Mouse (Mus musculus) thymus, postnatal 0 days (tissue): ENCODE results near the gene Cd300lb. TPM values are rescaled to one million over a fixed set of nuclear protein-coding genes. Genes with fewer than 3 reads are reported as not detected.
A peak's percentile ranks its signal among the peaks of the same experiment; 100 is the strongest.
"Not testable (repeated sequence)": the region's sequence is repeated elsewhere in the genome, so short reads cannot be mapped to it uniquely, and the experiment has no call there.

ENCODE experiments used
- DNase-seq: peaks from one replicate; pipeline ENCODE4 v3.0.0-alpha.2; 2015; ENCODE audit warnings: low spot score
- polyA plus RNA-seq: library from polyadenylated mRNA; unstranded; fragments of >200 nt; fragmentation: Nextera tagmentation; extraction: Ambion mirVana; gene quantifications from 2 replicates; pipeline ENCODE4 v1.2.1, GENCODE M21; 2015

The Cd300lb gene
- polyA plus RNA-seq: 0.15 and 0.29 TPM in 2 replicates

DNA sequence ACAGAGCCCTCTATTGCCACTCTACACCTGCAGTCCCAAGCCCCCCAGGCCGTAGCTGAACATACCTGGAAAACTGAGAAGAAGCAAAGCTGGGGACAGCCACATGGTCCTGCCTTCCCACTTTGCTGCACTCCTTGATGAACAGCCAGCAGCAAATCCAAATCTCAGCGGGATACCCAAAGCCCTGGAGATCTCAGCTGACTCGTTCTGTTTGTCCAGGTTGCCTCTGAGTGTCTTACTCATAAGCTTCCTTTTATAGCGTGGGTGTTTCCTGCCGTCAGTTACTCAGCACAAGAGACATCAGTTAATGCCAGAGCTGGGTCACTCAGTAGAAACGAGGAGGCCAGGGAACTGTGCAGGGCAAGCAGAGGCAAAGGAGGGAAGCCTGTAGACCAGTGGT is at the start of gene Cd300lb:
TSS of gene Cd300lb (minus strand) at position 243 of the 400 bp plus-strand sequence.
- no peak for DNase-seq

DNA sequence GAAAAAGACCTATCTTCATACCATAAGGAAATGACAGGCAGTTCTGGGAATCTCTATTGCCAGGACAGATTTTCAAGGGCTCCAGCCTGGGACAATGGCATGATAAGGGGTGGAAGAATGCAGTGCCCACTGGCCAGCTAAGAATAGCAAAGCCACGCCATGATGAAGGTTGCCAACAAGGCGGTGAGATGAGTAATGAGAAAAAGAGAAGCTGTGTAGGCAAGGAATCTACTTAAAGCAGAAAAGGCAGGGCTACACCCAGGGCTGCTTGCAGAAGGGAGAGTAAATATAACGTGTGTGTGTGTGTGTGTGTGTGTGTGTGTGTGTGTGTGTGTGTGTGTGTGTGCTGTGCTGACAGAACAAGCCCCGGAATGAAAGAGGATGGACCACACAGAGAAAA is 47.7 kb upstream of the Cd300lb start:
- DNase-seq: no peak

DNA sequence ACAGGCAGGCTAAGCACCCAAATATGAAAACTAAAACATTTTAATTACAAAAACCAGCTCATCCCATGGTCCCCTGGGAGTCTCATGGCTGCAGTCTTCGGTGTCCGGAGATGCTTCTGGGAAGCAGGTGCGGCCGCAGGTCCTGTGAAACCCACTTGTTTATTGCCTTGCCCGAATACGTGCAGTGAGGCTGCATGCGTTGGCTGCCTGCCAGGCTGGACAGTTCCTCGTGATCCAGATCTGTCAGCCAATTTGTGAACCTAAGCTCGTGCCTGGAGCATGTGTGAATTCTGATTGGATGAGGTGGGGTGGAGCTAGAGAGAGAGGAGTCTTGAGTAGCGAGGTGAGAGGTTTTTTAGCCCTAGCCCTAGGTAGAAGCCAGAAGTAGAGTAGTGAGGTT is 38.5 kb upstream of the Cd300lb start:
- DNase-seq: no peak

DNA sequence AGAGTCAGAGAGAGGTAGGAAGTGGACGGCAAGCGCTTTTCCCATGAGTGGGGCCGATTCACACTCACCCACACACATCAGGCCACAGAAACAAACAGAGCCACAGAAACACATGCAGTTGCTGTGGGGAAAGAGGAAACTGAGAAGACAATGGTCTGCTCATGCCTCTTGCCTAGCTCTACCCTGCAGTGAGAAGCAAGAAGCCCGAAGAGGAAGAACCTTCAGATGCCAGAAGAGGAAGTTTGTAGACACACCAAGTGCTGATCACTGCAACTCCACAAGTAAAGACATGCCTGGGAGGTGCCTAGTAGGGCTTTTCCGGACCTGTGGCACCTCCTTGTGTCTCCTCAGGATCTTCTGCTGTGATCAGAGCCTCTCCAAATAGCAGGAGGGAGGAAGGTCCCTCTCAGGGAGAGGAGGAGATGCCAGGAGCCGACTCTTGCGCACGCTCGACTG is 34.6 kb upstream of the Cd300lb start, which contains the start of gene Cd300c:
TSS of gene Cd300c (minus strand) at position 406 of the 456 bp plus-strand sequence.
- DNase-seq: no peak

DNA sequence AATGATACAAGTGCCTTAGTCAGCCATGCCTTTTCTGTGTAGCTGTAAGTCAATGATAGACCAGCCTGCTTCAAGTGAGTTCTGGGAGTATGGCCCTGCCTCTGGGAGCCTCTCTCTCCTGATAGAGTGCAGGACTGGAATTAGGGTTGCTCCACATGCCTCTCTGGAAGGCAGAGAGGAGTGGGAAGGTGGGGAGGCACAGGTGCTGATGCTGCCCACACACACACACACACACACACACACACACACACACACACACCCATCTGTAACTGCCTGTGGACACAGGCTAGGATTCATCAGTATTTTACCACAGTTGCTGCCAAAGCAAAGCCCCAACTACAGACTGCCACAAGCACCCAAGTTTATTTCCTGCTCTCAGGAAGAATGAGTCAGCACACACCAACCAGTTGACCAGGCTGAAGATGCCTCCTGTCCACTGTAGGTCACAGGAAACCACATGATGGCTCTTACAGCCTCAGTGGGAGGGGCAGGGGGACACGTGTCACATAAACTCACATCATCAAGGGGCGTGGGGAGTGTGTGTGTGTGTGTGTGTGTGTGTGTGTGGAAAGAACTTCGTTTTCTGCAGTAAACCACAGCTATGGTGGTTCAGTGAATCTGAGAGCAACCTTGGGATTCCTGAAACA is 31.1 kb upstream of the Cd300lb start:
- no peak for DNase-seq

DNA sequence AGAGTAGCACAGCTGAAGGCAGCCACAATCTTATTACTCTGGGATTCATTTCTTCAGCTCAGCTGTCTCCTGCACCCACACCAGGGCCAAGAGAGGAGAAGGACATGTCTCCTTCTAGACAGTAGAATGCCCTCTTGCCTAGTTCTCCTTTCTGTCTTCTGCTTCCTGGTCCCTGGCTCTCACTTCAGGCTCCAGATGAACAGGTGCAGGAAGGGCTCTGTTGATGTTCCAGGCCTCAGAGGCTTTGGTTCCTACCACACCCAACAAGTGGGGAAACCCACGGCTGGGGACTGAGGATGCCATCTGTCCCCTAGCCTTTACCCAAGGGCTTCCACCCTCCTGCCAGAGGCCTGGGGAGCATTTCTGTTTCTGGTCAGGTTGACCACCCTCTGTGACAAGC is 26.2 kb upstream of the Cd300lb start:
- DNase-seq: no peak

DNA sequence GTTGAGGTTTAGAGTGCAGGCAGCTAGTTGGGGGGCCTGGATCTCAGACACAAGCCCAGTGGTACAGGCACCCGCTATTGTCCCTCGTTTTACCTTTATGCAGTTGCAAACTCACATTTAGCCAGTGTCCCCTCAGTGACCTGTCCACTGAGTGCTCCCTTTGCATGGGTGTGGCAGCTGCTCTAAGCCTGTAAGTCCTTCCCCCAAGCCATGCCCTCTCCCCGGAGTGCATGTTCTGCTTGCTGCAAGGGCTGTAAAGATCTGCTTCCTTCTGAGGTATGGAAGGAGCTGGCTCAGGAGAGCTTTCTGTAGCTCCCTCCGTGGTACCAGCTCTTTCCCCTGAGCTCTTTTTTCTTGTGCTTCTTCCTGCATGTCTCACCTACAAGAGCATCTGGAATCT is 595 bp downstream of the Cd300lb start:
- no peak for DNase-seq

DNA sequence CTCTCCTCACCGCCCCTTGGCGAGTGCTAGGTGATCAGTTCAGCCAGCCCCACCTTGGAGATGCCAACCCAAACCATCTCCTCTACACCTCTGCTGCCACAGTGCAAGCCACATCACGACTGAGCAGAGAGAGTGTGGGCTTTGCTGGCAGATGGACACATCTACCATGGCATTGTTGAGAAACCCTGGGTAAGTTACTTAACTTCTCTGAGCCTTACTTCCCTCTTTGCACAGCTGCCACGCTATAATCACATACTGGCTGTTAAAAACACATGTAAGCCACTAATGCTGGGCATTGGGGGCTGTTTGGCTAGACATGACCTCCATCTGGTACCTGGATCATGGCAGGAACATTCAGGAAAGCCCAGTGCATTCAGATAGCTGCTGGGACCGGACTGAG is 3.1 kb downstream of the Cd300lb start:
- no peak for DNase-seq

DNA sequence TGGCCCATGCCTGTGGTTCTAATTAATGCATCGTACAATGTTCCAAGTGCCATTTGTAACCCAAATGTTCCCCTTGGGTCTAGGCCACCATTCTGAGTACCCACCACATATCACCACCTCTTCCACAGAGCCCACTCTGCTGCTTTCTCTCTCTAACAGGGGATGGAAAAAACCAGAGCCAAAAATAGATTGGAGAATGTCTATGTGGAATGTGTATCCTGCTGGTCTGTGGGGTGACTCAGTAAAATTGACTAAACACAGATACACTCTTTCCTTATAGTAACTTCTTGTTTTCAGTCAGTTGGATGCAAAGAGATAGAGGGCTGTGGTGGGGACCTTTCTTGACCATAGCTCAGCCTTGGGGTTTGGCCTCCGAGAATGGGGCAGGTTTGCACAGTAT is 4.6 kb downstream of the Cd300lb start:
- DNase-seq: no peak

DNA sequence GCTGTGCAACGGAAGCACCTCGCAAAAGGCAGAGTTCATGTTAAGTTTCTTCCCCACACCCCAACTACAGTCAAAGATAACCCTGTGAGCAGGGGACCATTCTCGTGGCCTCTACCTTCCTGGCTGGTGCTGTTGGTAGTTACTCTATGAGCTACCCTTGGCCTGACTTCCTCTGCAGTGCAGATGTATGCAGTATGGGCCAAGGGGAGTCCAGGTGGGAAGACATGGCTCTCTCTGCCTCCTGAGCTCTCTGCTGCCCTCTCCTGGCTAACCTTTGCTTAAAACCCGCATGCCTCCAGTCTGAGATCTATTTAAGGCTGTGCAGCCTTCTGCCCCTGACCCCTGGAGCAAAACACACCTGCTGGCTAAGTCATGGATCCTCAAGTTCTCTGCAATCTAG is 10.2 kb downstream of the Cd300lb start:
- peak; percentile 67 for DNase-seq

DNA sequence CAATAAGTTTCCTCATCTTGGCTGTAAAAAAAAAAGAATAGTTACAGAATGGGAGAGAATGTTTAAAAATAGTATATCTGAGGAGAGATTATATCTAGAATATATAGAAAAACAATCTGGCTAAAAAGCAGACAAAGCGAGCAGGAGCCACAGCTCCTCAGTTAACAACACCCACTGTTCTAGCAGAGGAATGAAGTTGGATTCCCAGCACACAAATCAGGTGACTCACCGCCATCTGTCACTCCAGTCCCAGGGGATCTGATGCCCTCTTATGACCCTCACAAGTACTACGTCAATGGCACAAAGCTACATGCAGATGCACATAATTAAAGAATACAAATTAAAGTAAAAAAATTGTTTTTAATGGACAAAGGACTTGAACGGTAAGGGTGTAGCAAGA is 11.7 kb downstream of the Cd300lb start:
- no peak for DNase-seq

DNA sequence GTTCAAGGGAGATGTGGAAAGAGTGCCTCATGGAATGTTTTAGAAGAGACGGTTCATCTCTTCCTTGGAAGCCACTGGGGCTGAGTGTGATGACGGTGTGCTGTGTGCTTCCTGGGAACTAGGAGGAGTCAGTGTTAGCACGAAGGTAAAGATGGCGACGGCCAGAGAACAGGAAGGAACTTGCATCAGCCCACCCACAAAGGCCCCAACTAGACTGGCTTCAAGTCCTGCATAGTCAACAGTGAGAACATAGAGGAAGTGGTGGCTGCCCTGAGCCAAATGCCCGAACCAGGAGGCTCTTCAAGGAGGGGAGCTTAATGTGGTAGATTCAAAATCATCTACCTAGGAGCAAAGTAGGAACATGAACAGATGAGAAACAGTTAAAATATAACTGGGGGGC is 17.1 kb downstream of the Cd300lb start:
- DNase-seq: no peak

DNA sequence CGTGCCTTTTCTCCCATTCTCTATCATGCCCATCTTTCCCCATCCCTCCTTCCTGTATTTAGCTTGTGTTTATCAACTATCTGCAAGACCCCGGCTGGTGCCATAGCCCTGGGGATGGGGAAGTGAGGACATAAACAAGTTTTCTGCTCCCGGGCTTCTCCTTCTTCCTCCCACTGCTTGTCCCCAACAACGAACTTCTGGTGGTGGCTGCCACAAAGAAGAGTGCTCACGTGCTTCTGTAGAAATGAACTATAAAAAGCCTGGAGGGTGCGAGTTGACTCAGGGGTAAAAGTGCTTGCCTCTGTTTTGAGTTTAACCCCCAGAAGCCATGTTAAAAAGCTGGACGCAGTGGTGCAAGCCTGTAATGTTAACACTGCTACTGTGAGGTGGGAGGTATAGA is 19.2 kb downstream of the Cd300lb start:
- DNase-seq: no peak

DNA sequence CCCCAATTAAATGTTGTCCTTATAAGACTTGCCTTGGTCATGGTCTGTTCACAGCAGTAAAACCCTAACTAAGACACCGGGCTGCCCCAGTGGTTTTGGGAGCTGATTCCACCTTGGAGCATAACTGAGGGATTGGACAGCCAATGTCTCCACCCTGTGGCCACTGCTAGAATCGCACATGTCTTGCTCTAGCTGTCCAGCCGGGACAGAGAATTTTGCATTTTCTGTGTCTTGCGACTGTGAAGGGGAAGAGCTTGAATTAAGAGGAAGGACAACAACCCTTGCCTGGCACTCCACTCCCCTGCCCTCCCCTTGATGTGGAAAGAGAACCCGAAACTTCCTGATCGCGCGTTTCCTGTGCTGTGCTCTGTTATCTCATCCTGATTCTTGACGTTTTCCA is 21.3 kb downstream of the Cd300lb start:
- DNase-seq: peak; percentile 52

DNA sequence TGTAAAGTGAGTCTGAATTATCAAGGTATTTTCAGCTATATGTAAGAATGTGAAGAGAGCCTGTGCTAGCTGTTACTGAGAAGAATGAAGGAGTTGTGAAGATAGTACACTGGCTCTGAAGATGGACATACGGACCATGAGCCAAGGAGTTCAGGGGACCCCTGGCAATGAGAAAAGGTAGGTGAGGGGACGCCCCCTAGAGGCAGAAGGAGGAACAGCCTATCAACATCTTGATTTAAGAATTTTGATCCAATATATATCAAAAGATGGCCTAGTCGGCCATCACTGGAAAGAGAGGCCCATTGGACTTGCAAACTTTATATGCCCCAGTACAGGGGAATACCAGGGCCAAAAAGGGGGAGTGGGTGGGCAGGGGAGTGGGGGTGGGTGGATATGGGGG is 24.6 kb downstream of the Cd300lb start:
- not testable (repeated sequence) for DNase-seq

DNA sequence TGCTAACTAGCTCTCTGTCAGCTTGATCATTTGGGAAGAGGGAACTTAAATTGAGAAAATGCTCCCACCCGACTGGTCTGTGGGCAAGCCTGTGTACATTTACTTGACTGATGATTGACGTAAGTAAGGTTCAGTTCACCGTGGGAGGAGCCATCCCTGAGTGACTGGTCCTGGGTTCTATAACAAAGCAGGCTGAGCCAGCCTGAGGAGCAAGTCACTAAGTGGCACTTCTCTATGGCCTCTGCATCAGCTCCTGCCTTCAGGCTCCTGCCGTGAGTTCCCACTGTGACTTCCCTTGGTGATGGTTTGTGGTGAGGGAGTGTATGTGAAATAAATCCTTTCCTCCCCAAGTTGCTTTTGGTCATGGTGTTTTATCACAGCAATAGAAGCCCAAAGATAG is 26.1 kb downstream of the Cd300lb start:
- no peak for DNase-seq

DNA sequence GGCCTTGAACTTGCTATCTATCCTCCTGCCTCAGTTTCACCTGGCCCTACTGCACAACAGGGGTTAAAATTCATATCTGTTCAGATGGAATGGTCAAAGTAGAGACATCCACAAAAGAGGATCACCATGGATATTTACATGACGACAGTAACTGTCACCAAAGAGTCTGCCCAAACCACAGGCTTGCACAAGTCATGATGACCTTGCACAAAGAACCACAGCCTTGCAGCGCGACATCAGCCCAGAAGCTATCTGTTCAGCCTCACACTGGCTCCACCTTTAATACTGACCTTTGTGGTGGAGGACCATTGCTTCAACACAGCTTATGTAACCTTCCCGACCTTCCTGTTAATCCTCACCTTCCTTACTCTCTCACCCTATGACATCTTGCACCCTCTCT is 26.6 kb downstream of the Cd300lb start:
- DNase-seq: no peak

DNA sequence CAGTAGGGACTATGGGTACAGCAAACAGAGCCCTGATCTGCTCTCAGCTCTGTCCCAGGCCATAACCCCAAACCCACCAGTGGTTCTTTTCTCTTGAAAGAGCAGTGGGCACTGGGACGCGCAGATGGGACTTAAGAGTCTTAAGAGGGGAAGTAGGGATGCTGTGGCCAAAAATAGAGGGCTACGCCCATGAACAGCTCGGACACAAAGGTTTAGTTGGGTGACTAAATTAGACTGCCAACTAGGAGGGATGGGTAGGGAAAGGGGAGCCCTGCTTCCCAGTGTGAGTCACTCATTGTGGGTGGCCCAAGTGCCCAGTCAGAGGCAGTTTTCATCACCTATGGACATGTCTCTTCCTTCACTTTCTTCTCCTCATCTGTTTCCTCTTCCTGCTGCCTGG is 31.0 kb downstream of the Cd300lb start:
- no peak for DNase-seq

DNA sequence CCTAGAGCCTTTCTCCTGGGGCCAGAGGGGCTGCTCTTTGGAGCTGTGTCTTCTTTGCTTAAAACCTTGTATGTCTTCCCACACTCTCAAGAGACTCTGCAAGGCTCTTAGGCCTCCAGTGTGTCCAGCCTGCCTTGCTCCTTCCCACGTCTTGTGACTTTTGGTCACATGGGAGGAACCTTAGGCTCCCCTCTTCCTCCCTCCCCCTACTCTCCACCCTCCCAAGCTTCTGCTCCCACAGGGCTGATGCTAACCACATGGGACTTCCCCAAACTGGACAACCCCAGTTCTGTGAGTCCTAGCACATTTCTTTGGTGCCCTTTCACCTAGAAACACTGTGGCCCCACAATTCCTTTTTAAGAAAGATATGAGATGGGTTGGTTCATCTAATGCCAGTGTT is 36.2 kb downstream of the Cd300lb start:
- DNase-seq: no peak

DNA sequence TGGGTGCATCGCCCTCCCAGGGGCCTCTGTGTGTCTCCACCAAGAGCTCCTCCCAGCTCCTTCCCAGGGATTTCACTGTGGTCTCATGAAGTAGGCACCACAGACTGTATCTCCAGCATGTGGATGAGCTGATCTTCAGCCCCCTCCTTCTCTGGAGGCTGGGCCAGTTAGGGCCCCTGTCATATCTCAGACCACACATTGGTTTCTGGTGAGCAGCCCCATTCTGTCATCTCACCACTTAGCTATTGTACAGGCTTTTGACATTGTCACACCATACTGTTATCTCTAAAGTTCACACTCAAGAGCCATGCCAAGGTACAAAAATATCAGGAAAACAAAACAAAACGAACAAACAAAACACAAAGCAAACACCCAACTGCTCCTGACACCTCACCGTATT is 38.1 kb downstream of the Cd300lb start:
- no peak for DNase-seq

DNA sequence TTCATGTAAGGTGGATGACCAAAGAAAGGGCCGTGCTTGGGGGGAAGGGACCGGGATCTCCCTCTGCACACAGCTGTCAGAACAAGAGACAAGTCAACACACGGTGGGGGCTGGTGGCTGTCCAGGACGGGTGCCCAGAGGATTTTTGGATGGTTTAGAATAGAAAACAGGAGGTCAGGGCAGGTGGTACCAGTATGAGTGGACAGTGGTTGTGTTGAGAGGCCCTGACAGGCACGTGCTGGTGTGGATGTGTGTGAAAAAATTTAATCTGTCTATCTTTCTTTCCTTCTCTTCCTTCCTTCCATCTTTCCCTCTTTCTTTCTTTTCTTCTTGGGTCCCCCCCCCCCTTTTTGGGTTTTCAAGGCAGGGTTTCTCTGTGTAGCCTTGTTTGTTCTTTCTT is 43.6 kb downstream of the Cd300lb start:
- no peak for DNase-seq

DNA sequence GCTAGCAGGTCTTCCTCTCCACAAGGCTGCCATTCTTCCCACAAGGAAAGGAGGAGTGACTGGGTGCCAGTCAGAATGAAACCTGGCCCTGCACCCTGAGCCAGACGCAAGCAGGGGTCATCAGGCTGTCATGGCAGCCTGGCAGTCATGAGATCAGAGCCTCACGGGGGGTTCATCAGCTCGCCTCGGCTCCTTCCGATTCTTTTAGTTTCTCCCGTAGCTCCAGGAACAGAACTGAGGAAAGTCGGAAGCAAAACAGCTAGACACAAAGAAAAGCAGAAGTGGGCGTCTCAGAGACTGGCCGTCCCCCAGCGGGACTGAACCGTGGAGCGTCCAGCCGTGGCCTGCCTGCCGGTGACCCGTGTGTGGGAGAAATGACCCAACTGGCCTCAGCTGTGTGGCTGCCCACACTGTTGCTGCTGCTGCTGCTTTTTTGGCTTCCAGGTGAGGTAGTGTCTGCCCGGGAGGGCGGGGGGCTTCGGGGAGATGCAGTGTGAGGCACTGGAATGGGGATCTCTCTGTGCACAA is 44.1 kb downstream of the Cd300lb start, which contains the start of gene Cd300a:
TSS of gene Cd300a (plus strand) at position 51 of the 528 bp plus-strand sequence.
- no peak for DNase-seq

DNA sequence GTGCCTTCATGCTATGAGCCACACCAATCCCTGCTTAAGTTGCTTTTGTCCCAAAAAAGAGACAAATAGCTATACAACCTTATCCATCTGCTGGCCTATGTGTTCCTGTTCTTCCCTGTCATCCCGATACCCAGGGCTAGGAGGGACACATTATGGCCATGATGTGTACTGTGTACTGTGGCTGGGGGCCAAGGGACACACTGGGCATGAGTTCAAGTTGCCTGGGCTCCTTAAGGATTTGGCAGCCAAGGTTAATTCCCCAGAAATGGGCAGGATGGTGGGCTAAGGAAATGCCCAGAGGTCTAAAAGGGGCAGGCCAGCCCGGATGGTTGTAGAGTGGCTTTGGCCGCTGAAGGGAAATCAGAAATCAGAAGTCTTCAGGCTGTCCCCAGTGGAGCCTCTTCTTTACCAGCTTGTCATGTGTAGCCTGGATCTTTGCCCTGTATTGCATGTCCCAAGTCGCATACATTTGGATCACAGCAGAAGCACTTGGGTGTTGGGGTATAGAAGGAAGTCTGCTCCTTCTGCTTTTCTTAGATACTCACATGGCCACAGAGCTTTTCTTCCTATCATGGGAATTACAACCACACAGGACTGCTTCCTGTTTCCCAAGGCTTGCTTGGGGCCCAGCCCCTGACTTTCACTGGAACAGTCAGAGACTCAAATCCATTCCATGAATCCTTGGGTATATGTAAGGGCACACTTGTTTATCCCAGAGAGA is 49.6 kb downstream of the Cd300lb start:
- no peak for DNase-seq
